Mouse (Mus musculus) spleen, postnatal 14 days (tissue): ENCODE results near the gene Fam178b.
A peak's percentile ranks its signal among the peaks of the same experiment; 100 is the strongest.
"Not testable (repeated sequence)": the region's sequence is repeated elsewhere in the genome, so short reads cannot be mapped to it uniquely, and the experiment has no call there.

Source experiments
- DNase-seq, 2 experiments: peaks; one replicate each; pipeline ENCODE4 v3.0.0; 2021 to 2022; ENCODE audit warnings: low spot score in 2 of 2

Fam178b gene

GRCm38 (mm10) chr1:36672648-36673350 is 10.2 kb downstream of the Fam178b start:
- DNase-seq, result no peak

DNA sequence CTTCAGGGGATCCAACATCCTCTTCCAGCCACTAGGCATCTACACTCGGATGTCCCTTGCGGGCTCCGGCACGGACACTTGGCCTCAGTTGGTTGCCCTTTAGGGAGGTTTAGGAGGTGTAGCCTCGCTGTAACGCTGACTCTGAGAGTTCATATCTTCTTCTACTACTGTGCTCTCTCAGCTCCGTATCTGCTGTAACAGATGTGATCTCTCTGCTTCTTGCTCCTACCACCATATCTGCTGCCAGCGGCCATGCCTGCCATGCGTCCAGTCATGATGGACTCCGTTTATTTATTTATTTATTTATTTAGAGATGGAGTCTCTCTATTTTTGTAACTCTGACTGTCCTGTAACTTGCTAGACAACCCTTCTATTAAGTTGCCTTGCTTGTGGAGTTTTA is 11.7 kb downstream of the Fam178b start:
- DNase-seq, result no peak

DNA sequence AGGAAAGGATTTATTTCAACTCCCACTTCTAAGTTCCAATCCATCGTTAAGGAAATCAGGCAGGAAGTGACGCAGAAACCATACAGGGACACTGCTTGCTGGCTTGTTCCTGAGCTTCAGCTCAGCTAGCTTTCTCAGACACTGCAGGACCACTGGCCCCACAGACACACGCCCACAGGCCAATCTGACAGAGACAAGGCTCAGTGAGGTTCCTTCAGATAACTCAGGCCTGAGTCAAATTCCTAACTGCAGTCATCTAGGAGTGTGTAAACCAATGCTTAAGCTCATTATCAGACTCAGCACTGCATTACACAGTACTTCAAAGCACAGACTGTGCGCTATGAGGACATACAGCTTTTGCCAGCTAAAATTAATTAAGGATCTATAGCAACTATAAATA is 12.7 kb downstream of the Fam178b start:
- no peak for DNase-seq

- DNase-seq, result not testable (repeated sequence)
These were observed 15.0 kb downstream of the Fam178b start for GRCm38 (mm10) chr1:36668007-36668406.

DNA sequence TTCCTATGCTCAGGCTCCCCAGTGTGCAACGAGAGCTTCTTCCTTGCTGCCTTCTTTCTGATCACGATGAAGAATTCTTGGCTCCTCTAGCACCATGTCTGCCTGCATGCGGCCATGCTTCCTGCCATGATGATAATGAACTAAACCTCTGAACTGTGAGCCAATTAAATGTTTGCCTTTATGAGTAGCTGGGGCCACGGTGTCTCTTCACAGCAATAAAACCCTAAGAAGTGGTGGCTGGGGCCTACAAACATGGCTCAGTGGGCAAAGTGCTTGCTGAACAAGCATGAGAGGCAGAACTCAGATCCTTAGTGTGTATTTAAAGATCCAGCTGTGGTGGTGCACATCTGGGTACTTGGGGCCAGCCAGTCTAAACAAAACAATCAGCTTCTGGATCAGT is 17.0 kb downstream of the Fam178b start:
- no peak for DNase-seq

- no peak for DNase-seq
These were observed 17.7 kb downstream of the Fam178b start for GRCm38 (mm10) chr1:36665165-36665723.

DNA sequence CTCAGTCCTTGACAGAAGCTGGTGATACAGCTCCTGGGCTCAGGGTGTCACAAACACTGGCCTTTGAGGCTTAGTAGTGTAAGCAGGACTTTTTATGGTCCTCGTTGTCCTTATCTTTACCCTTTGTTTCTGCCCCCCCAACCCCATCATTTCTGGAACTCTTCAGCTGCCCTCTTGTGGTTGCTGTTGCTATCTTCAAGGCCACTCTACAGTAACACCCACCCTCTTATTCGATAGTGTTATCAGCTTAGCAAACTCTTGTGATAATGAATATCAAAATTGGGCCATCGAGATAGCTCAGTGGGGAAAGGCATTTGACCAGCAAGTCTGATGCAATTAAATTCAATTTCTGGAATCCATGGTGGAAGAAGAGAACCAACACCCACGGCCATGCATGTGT is 18.5 kb downstream of the Fam178b start:
- DNase-seq, result no peak

DNA sequence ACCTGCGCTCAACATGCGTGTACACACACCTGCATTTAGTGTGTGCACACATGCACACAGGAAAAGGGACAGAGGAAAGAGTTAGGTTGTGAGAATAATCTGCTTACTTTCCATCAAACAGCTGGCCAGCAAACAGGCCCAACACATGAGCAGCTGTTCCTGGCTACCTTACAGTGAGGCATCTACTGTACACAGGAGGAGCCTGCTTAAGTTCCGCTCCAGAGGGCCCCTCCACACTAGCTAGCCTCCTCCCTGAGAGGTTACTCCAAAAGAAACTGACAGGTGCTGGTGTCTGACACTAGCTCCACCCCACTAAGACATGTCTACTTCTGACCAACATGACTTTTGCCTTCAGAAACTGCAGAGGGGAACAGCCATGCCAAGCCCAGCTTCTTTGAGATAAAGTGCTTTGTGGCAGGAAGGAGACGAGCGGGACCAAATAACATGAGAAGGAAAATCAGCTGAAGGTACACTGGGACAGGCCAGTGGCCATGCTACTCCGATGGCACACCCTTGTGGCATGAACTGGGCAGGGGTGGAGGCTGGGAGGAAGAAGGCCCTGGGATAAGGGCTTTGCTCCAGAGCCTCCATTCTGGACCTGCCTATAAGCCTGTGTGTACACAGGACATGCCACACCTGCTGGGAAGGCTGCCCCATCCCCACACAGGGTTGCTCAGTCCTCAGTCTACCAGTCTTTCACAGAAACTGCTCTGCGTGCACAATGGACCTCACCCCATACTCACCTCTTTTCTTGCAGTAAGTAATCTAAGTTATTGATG is 24.2 kb downstream of the Fam178b start:
- DNase-seq, result no peak

GRCm38 (mm10) chr1:36657658-36658415 is 25.1 kb downstream of the Fam178b start:
- DNase-seq, result no peak

- DNase-seq, result no peak
These were observed 26.8 kb downstream of the Fam178b start for GRCm38 (mm10) chr1:36656233-36656632.

DNA sequence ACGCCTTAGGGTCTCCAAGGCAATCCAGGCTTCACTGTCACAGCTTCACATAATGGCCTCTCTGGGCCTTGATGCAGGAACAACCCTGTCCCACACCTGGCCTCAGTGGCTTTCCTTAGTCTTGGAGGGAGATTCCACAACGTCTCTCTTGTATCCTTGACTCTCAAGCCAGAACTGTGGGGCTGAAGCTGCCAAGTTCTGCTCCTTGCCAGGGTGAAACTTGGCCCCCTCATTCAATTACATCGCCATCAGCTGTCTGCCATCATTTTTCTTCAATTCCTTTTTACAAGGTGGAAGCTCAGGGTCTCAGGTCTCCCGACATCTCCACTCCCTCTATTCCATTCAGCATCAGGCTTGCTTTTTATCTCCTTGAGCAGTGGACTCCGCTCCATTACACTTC is 27.9 kb downstream of the Fam178b start:
- DNase-seq, result no peak

GRCm38 (mm10) chr1:36647631-36648030 is 35.4 kb downstream of the Fam178b start:
- DNase-seq, result no peak

- DNase-seq, result no peak
These were observed 36.7 kb downstream of the Fam178b start for GRCm38 (mm10) chr1:36646285-36646684.

GRCm38 (mm10) chr1:36644615-36645007 is 38.4 kb downstream of the Fam178b start:
- no peak for DNase-seq

GRCm38 (mm10) chr1:36643957-36644614 is 38.9 kb downstream of the Fam178b start:
- DNase-seq, result no peak

GRCm38 (mm10) chr1:36635826-36636485 is 47.0 kb downstream of the Fam178b start:
- no peak for DNase-seq

DNA sequence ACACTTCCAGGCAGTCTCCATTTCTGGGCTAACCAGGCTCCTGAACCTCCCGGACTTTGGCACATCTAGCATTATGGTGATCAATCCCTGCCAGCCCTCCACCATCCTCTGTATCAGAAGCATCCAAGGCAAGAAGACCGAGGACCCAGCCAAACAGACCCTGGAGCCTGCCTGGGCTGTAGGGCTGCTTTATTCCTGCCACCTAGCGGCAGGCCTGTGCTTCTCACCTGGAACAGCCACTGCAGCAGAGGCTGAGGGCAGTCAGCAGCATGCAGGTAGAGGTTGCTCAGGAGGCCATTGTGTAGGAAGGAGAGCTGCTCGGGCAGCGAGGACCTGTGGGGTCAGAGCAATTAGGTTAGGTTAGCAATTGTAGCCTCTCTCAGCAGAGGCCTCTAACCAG is 48.0 kb downstream of the Fam178b start:
- peak; percentile 20 to 41 for DNase-seq

DNA sequence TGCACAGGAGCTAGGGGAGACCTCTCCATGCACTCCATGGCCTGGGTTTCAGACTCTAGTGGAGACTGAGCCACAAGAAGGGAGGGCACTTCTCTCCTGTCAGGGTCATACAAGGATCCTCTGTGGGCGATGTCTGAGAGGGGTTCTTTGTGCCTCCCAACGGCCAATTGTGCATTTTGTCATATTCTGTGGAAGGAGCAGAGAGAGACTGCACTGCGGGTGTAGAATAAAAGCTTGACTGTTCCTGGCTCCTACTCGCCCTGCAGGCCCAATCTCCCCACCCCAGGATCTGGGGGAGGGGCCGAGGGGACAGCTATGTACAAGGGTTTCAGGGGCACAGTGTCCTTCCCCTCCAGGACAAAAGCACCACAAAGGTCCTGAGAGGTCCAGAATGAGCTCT is 49.1 kb downstream of the Fam178b start:
- no peak for DNase-seq

DNA sequence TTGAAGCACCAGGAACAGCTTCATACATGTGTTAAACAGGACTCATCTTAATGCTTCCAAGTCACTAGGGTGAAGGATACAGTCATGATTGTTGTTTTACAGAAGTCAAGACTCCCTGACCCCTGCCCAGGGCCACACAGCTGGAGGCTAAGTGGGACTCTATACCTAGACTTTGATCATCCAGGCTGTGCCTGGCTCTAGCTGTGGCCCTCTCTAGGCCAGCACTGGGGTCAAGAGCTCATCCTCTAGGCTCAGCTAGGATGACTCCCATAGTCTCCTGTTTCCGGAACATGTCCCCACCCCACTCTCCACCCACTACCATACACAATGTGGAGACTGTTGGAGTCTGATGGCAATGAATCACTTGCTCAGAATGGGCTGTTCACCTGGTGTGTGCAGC is 50.1 kb downstream of the Fam178b start:
- no peak for DNase-seq

GRCm38 (mm10) chr1:36632090-36632489 is 50.9 kb downstream of the Fam178b start:
- no peak for DNase-seq

DNA sequence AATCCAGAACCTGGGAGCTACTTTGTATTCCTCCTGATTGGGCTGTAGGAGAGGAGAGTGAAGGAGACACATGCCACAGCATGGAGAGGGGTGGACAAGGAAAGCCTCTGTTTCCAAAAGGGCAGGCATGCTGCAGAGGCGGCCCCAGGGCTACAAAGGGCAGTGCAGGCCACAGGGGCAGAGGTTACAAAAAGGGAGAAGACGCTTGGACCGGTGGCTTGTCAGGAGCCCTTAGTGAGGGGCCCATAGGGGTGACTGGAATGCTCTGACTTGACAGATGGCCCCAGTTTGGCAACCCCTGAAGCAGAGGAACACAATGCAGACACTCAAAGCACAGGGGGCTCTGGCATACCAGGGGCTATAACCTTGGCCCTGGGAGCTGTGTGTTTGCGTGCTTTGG is 51.6 kb downstream of the Fam178b start:
- no peak for DNase-seq
